Mouse (Mus musculus) limb, embryonic 13.5 days (tissue): ENCODE results near the gene Ttll12. TPM values are rescaled to one million over a fixed set of nuclear protein-coding genes. Genes with fewer than 3 reads are reported as not detected.

Source experiments
- ATAC-seq: fragments of 200-750 bp; cut with Nextera tagmentation; 2 replicates; pipeline ENCODE4 v1.8.0; 2017; ENCODE audit warnings: low read depth, moderate number of reproducible peaks, moderate TSS enrichment; ENCODE audit not compliant: low FRiP score
- H3K27ac ChIP-seq: fragments of 300-500 bp; sonication (generic); 2 replicates; pipeline ENCODE4 v1.5.1; 2015; ENCODE audit warnings: inconsistent platforms, mild to moderate bottlenecking, moderate library complexity
- H3K27me3 ChIP-seq: fragments of 300-500 bp; sonication (generic); 2 replicates; pipeline ENCODE4 v1.6.1; 2015; ENCODE audit warnings: mild to moderate bottlenecking, inconsistent platforms
- H3K36me3 ChIP-seq: fragments of 300-500 bp; sonication (generic); 2 replicates; pipeline ENCODE4 v1.6.1; 2015; ENCODE audit warnings: inconsistent platforms, mild to moderate bottlenecking, moderate library complexity
- H3K4me1 ChIP-seq: fragments of 300-500 bp; sonication (generic); 2 replicates; pipeline ENCODE4 v1.6.1; 2015; ENCODE audit warnings: inconsistent platforms
- H3K4me2 ChIP-seq: fragments of 300-500 bp; sonication (generic); replicated peaks from 2 replicates; pipeline ENCODE4 v1.6.1; 2015; ENCODE audit warnings: inconsistent platforms, mild to moderate bottlenecking, moderate library complexity
- H3K4me3 ChIP-seq: fragments of 300-500 bp; sonication (generic); 2 replicates; pipeline ENCODE4 v1.5.1; 2015; ENCODE audit warnings: moderate library complexity, mild to moderate bottlenecking, inconsistent platforms
- H3K9ac ChIP-seq: fragments of 300-500 bp; sonication (generic); 2 replicates; pipeline ENCODE4 v1.6.1; 2015; ENCODE audit warnings: mild to moderate bottlenecking, inconsistent platforms
- H3K9me3 ChIP-seq: fragments of 300-500 bp; sonication (generic); 2 replicates; pipeline ENCODE4 v1.6.1; 2016; ENCODE audit warnings: inconsistent platforms
- WGBS: fragments of 180-500 bp; shearing (Covaris S2); methylation state at CpG from one replicate; pipeline ENCODE4 v1.1.7; 2015; 5-methylcytosine and 5-hydroxymethylcytosine counted together
- polyA plus RNA-seq: library from polyadenylated mRNA; unstranded; fragments of >200 nt; fragmentation: Nextera tagmentation; extraction: Ambion mirVana; gene quantifications from 2 replicates; pipeline ENCODE4 v1.2.1, GENCODE M21; 2015

Gene Ttll12
- polyA plus RNA-seq, 1 experiment from 2014 or later: 43.4 TPM

DNA sequence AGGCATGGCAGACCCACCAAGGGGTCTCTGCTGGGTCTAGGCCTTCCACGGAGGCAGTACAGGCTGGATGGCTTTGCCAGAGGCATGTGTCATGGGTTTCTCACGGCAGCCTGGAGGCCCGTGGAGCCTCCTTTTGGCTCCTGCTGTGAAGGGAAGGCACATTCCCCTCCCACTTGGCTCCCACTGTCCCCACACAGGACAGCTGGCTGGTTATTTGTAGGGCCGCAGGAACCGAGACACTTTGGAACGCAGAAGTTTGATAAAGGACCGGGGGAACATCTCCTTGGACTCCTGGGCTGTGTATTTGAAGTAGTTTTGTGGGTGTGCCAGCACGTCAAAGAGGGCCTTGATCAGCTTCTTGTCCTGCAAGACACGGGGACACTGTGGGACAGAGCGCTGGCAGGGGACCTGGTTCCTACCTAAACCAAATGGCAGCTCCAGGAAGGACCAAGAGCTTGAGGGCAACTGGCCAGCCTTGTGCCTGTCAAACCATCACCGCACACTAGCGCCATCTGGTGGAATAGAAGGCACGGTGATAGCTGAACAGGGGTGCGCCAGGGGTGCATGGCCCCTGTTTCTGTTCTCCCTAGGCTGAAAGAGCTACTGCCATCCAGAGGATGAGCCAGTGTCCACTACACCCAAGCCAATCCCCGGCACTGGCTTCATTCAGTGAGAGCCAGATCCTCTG is 12.3 kb upstream of the Ttll12 start:
- Histone ChIP-seq H3K9me3 (no peaks in the 10 kb centered on the region), H3K9ac (no peak overlapping the region), H3K4me2 (no peak overlapping the region), H3K27ac (no peak overlapping the region), H3K27me3 (no peaks in the 10 kb centered on the region), H3K36me3 (0 out of 2 replicates have a peak, but pooled peaks cover 4% of the 10 kb centered on the region), H3K4me3 (no peak overlapping the region), H3K4me1 (no peaks in the 10 kb centered on the region; the same call in 1 of the 2 replicates)
- 50% methylated on average over 15 of the region's 15 CpGs for WGBS
- ATAC-seq: no peak

- no peak for ATAC-seq
- WGBS: 87% methylated on average over 8 of the region's 8 CpGs
Measured at GRCm38 (mm10) chr15:83606700-83607099, 11.7 kb upstream of the Ttll12 start.

DNA sequence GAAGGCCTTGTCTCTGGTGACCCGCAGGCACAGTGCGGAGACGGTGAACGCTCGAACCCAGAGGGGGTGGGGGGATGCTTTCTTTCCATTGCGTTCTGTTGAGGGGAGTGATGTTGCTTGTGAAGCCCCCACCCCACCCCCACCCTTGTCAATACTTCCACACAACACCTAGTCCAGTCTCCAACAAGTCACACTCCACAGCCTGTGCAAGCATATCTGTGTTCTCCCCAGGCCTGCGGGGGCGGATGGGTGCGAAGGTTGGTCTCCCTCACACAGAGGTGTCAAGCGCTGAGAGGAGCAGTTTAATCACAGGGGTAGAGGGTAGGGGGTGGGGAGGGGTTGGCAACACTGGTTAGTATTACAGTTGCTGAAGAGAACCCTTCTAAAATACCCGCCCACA is 11.3 kb upstream of the Ttll12 start:
- Histone ChIP-seq H3K9me3 (no peaks in the 10 kb centered on the region), H3K27ac (no peak overlapping the region), H3K36me3 (no peaks in the 10 kb centered on the region), H3K4me3 (no peak overlapping the region), H3K4me1 (no peaks in the 10 kb centered on the region; the same call in 1 of the 2 replicates), H3K9ac (no peak overlapping the region), H3K27me3 (no peaks in the 10 kb centered on the region), H3K4me2 (no peak overlapping the region)
- no peak for ATAC-seq
- WGBS: 83% methylated on average over 11 of the region's 11 CpGs

More at GRCm38 (mm10) chr15:83606700-83607099, 11.7 kb upstream of the Ttll12 start:
- Histone ChIP-seq H3K4me2 (no peak overlapping the region), H3K27ac (no peak overlapping the region), H3K27me3 (no peaks in the 10 kb centered on the region), H3K4me1 (no peaks in the 10 kb centered on the region; the same call in 1 of the 2 replicates), H3K9ac (no peak overlapping the region), H3K4me3 (no peak overlapping the region), H3K9me3 (no peaks in the 10 kb centered on the region), H3K36me3 (no peaks in the 10 kb centered on the region)

GRCm38 (mm10) chr15:83603426-83603825 is 8.5 kb upstream of the Ttll12 start:
- H3K36me3 ChIP-seq: no peaks in the 10 kb centered on the region
- WGBS: 98% methylated on average over 7 of the region's 7 CpGs
- H3K4me3 ChIP-seq: no peak overlapping the region
- no peak overlapping the region for H3K9ac ChIP-seq
- no peaks in the 10 kb centered on the region; the same call in 1 of the 2 replicates for H3K4me1 ChIP-seq
- no peak overlapping the region for H3K27ac ChIP-seq
- H3K4me2 ChIP-seq: no peak overlapping the region
- no peaks in the 10 kb centered on the region for H3K27me3 ChIP-seq
- no peak for ATAC-seq
- H3K9me3 ChIP-seq: no peaks in the 10 kb centered on the region

DNA sequence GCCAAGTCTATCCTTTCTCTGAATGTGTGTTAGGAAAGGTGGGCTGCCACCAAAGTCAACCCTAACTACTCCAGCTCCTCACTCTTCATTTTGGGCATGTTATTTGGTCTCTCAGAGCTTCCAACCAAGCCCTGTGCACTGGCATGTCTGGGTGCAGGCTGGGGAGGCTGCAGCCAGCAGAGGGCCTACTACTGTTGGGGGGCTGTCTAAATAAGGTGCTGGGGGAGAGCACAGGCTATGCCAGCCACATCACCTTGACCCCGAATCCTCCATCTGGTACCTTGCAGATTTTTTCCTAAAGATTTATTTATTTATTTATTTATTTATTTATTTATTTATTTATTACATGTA is 8.1 kb upstream of the Ttll12 start:
- 96% methylated on average over 1 of the region's 1 CpGs for WGBS
- no peaks in the 10 kb centered on the region; the same call in 1 of the 2 replicates for H3K4me1 ChIP-seq
- H3K27ac ChIP-seq: no peak overlapping the region
- H3K9ac ChIP-seq: no peak overlapping the region
- no peak overlapping the region for H3K4me3 ChIP-seq
- no peak for ATAC-seq
- H3K36me3 ChIP-seq: no peaks in the 10 kb centered on the region
- H3K9me3 ChIP-seq: no peaks in the 10 kb centered on the region
- no peak overlapping the region for H3K4me2 ChIP-seq
- H3K27me3 ChIP-seq: no peaks in the 10 kb centered on the region

- no peaks in the 10 kb centered on the region; the same call in 1 of the 2 replicates for H3K4me1 ChIP-seq
- H3K36me3 ChIP-seq: no peaks in the 10 kb centered on the region
- H3K9ac ChIP-seq: no peak overlapping the region
- 66% methylated on average over 13 of the region's 13 CpGs for whole genome bisulfite sequencing
- H3K27ac ChIP-seq: 0 out of 2 replicates have a peak overlapping the region, but pooled peaks have one; percentile 3
- H3K4me3 ChIP-seq: no peak overlapping the region
- H3K9me3 ChIP-seq: no peaks in the 10 kb centered on the region
- ATAC-seq: no peak
- no peak overlapping the region for H3K4me2 ChIP-seq
- H3K27me3 ChIP-seq: no peaks in the 10 kb centered on the region
Measured at GRCm38 (mm10) chr15:83602372-83603045, 7.6 kb upstream of the Ttll12 start.

GRCm38 (mm10) chr15:83601185-83601584 is 6.2 kb upstream of the Ttll12 start:
- Histone ChIP-seq H3K4me2 (no peak overlapping the region), H3K4me3 (no peak overlapping the region), H3K9ac (no peak overlapping the region), H3K27ac (no peak overlapping the region), H3K36me3 (no peaks in the 10 kb centered on the region), H3K4me1 (no peaks in the 10 kb centered on the region; the same call in 1 of the 2 replicates), H3K9me3 (no peaks in the 10 kb centered on the region), H3K27me3 (no peaks in the 10 kb centered on the region)
- 63% methylated on average over 4 of the region's 4 CpGs for WGBS
- no peak for ATAC-seq

GRCm38 (mm10) chr15:83596833-83597232 is 1.9 kb upstream of the Ttll12 start:
- no peak overlapping the region for H3K9ac ChIP-seq
- H3K27me3 ChIP-seq: no peaks in the 10 kb centered on the region
- ATAC-seq: no peak
- H3K4me1 ChIP-seq: peaks cover 21% of the 10 kb centered on the region
- no peak overlapping the region for H3K4me2 ChIP-seq
- H3K36me3 ChIP-seq: no peaks in the 10 kb centered on the region
- H3K4me3 ChIP-seq: no peak overlapping the region
- H3K27ac ChIP-seq: no peak overlapping the region
- WGBS: 87% methylated on average over 4 of the region's 4 CpGs
- H3K9me3 ChIP-seq: no peaks in the 10 kb centered on the region

- ATAC-seq: no peak
- H3K9me3 ChIP-seq: no peaks in the 10 kb centered on the region
- 38% methylated on average over 7 of the region's 7 CpGs for WGBS
- H3K4me1 ChIP-seq: peaks cover 21% of the 10 kb centered on the region
- H3K36me3 ChIP-seq: peaks cover 7% of the 10 kb centered on the region
- H3K27me3 ChIP-seq: no peaks in the 10 kb centered on the region
- peak overlapping the region; percentile 82 for H3K4me3 ChIP-seq
- peak overlapping the region; percentile 91 for H3K4me2 ChIP-seq
- 0 out of 2 replicates have a peak overlapping the region, but pooled peaks have one; percentile 16 for H3K27ac ChIP-seq
- H3K9ac ChIP-seq: peak overlapping the region; percentile 87
Measured at GRCm38 (mm10) chr15:83595364-83595711, 381 bp upstream of the Ttll12 start.

GRCm38 (mm10) chr15:83593702-83594512 is 1.1 kb downstream of the Ttll12 start:
- H3K4me1 ChIP-seq: peaks cover 21% of the 10 kb centered on the region
- H3K4me2 ChIP-seq: peak overlapping the region; percentile 91
- ATAC-seq: peak; percentile 30; the same call in 1 of the 2 replicates
- H3K4me3 ChIP-seq: peak overlapping the region; percentile 82
- H3K27me3 ChIP-seq: no peaks in the 10 kb centered on the region
- H3K27ac ChIP-seq: no peak overlapping the region; the same call in 1 of the 2 replicates
- peak overlapping the region; percentile 87 for H3K9ac ChIP-seq
- H3K36me3 ChIP-seq: peaks cover 15% of the 10 kb centered on the region
- no peaks in the 10 kb centered on the region for H3K9me3 ChIP-seq
- 7% methylated on average over 19 of the region's 19 CpGs for WGBS

- Histone ChIP-seq H3K4me1 (peaks cover 21% of the 10 kb centered on the region), H3K27me3 (no peaks in the 10 kb centered on the region), H3K4me3 (peak overlapping the region; percentile 82), H3K9ac (peak overlapping the region; percentile 87), H3K36me3 (peaks cover 22% of the 10 kb centered on the region), H3K9me3 (no peaks in the 10 kb centered on the region), H3K4me2 (peak overlapping the region; percentile 91), H3K27ac (no peak overlapping the region)
- no peak for ATAC-seq
Measured at GRCm38 (mm10) chr15:83593189-83593585, 1.8 kb downstream of the Ttll12 start.
